Mouse (Mus musculus): Measurements from ENCODE around the gene Myh14.

GRCm38 (mm10) chr7:44564486-44564885 lies 106.2 kb downstream of the Myh14 start:
- TF ChIP-seq RAD21 (IDR thresholded peaks at IDR 0.05; ENCODE audit: low read depth, low read length) (no peak), ZMIZ1 (IDR thresholded peaks at IDR 0.05; ENCODE audit: low read depth, low read length) (no peak), RCOR1 (conservative IDR thresholded peaks at IDR 0.05; ENCODE audit: low read depth, low read length) (no peak), MEF2A (IDR thresholded peaks at IDR 0.05; ENCODE audit: borderline replicate concordance, low read depth, low read length) (no peak), CTCF (conservative IDR thresholded peaks at IDR 0.05 in 1 of 2, IDR thresholded peaks at IDR 0.05 in 1 of 2; ENCODE audit: low read depth in 2 of 2, low read length in 2 of 2) (no peak)

All from CH12.LX (cell line).